Mouse (Mus musculus) CD4-positive naive resting alpha-beta T cell, adult 76 days (primary cell): ENCODE measurements around the gene Pcyt2. TPM values are rescaled to one million over a fixed set of nuclear protein-coding genes. Genes with fewer than 3 reads are reported as not detected.

ENCODE experiments used
- total RNA-seq: library from RNA; stranded (reverse); gene quantifications from one replicate; pipeline ENCODE4 v1.2.4, GENCODE M21; 2023

Pcyt2 gene
- 152 TPM for total RNA-seq

DNA sequence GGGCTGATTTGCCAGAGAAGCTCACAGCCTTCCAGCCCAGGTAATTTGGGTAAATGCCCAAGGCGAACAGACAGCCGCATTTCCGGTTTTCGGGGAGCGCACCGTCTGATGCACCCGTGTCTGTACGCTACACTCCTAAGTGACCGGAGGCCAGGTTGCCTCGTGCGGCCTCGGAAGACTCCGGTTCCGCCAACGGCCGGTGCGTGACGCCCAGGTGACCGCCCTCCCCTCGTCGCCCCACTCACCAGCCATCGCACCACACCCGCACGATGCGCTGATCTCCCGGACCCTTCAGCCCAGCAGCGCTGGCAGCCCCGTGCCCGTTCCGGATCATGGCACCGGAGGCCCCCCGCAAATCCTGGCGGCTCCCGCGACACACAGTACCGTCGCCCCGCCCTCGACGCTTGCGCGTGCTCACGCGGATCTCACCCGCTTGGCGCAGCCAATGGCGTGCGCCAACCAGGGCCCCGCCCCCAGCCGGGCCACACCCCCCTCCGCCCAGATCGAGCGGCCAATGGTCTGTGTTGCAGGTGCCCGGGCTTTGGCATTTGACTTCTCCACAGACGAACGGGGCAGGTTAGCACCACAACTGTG lies at the start of gene Pcyt2:
Gene Pcyt2 (minus strand): TSS at position 418 of the 594 bp plus-strand sequence.

DNA sequence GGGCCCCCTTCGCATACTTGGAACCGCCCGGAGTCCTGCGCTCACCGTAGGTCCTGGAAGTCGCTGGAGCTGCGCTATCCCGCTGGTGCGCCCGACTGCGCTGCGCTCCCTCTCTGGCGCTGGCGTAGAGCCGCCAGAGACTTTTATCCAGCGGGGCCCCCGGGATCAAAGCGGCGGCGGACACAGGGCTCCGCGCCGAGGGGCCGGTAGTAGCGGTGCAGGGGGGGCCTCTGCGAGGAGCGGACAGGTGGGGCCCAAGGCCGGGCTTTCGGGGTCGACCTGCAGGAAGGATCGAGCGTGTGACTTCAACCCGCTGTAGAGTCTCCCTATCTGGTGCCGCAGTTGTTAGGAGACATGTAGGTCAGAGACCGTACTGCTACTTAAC lies 43.3 kb upstream of the Pcyt2 start, which contains the start of gene Notum:
Gene Notum (minus strand): TSS at position 100 of the 385 bp plus-strand sequence.

DNA sequence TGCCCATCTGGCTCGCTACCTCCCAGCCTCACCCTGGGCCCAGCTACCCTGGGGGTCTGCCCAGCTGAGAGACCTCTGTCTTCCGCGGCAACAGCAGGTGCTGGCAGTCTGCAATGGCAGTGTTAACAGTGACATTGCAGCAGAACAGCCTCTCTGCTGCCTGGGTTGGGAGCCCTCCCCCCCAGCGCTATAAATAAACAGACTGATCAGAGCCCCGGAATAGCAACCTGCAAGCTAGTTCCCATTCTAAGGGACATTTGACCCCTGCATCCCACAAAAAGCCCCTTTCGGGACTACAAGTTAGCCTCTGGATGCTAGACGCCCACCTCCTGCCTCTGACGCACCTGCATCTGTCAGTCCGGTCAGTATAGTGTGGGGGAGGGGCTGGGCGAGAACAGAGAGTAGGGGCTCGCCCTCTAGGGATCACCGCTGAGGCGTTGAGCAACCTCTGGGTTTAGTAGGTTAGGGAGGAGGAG lies 30.3 kb upstream of the Pcyt2 start, which contains the start of gene Myadml2:
Gene Myadml2 (minus strand): TSS at position 158 of the 476 bp plus-strand sequence.

DNA sequence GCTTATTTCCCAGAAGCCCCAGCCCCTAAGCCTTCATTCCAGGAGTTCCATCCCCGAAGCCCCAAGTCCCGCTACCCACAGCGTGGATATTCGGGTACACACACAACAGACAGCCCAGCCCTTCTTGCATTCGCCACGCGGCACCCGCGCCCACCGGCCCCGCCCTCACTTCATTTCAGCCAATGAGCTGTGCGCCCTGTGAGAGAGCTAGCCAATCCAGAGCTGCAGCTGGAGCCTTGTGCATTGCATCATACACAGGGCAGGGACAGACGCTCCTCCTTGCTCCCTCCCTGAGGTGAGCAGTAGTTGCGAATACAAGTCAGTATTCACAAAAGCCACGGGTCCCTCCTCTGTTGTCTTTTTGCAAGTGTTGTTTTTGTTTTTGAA lies 25.9 kb upstream of the Pcyt2 start, which contains the start of gene Pycr1:
Gene Pycr1 (minus strand): TSS at position 169 of the 387 bp plus-strand sequence.

DNA sequence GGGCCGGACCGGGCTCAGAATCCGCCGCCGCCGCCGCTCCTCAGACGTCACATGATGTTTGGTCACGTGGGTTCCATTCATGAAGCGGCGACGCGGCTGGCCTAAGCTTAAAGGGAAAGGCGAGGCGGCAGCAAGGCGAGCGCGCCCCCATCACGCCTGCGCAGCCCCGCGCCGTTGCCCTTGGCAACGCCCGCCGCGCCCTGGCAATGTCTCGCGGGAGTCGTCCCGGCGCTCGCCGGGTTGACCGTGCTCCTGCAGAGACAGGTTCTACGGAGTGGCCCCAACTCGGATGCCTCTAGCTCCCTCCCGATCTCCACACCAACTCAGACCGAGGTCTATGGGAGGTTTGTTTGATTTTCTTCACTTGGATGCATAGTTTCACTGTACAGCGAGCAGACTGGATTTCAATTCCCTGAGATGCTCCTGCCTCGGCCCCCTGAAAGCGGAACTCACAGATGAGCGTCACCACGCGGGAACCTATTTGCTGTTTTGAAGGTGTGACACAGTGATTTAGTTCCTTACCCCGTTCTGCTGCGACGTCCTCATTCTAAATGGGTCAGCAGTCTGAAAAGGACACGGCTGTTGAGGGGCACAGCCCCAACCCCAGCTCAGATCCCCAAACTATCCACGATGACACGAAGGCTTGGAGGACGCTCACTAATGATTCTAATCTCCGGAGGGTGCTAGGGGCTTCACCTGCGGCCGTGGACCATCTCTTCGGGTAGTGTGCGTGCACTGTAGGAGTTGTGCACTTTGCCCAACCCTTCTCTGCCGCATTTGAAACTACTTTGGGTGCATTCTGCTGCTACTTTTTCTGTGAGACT lies 16.0 kb upstream of the Pcyt2 start, which contains the start of gene Mafg:
Gene Mafg (minus strand): TSS at position 81 of the 824 bp plus-strand sequence.

DNA sequence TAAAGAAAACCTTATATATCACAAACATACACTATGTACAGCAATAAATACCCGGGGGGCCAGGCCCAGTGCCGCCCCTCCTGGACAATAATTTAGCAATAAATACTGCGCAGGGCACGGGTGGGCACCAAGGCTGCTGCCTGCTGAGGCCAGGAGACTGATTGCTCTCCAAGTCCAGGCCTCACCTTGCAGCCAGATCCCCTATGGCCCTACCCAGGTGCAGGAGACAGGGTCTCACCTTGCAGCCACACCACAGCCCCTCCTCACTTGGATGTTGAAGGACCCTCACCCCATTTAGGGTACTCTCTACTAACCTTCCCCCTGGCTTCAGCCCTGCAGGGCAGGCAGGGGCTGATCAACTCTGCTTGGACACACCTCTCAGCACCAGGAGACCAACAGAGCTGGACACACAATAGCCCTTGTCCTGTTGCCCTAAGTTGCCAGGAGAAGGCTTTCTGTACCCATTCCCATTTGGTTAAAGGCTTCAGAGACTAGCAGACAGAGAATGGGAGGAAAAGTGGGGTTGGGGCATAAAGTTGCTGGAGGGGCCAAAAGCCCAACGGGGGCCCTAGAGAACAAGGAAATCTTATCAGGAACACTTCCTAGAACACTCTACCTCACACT lies 7.5 kb upstream of the Pcyt2 start, which contains the start of gene Sirt7:
Gene Sirt7 (minus strand): TSS at position 89 of the 624 bp plus-strand sequence.

DNA sequence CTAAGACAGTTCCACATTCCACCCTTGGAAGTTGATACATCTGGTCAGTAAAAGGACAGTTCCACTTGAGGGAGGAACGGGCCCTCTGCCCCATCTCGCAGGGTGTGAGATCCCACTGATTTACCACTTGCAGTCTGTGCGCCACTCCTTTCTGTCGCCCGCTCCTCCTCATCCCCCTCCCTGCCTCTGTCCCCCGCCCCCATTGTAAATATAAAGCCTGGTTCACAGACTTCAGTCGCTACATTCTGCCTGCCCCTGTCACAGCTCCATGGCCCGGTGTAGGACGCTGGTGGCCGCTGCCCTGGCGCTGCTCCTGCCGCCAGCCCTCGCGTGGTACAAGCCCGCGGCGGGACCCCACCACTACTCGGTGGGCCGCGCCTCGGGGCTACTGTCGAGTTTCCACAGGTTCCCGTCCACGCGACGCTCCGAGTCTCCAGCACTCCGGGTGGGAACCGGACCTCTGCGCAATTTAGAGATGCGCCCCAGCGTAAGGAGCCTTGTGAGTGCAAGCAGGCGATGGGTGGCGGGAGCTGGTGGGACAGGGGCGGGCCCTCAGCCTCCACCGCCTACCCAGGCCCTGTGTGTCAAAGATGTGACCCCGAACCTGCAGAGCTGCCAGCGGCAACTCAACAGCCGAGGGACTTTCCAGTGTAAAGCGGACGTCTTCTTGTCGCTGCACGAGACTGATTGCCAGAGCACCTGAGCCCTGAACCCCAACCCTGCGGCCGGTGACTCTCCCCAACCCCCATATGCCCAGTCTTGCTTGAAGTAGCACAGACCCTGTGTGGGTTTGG lies 9.3 kb downstream of the Pcyt2 start, which contains the start of gene Npb:
Gene Npb (plus strand): TSS at position 237 of the 794 bp plus-strand sequence.

DNA sequence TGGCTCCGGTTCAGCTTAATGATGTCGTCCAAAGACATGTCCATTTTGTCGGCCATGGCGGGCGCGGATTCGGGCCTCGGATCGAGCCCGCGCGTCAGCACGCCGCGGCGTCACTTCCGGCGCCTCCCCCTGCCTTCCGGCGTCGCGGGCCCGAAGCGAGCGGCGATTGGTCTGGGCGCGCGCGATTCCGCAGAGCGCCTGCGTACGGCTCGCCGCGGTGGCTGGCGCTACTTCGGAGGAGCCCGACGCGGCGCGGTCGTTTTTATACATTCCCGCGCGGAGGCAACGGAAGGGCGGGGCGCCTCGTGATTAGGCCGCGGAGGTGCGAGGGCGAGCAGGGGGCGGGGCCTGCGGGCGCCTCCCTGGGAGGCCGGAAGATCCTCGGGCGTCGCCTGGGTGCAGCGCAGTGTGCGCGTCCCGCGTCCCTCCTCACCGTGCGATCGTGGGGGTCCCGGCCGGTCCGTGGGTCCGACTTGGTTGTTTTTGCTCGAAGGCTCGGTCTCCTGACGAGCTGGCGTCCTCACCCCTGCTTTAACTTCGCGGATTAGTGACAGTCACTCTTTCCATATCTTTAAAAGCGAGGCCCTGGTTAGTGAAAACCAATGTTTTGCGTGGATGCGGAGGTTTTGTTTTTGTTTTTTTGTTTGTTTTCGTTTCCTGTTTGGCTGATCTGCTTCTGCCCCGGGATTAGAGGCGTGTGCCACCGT lies 19.3 kb downstream of the Pcyt2 start, which contains the start of the genes Alyref and Anapc11:
Gene Alyref (minus strand): TSS at position 83 of the 707 bp plus-strand sequence.
Gene Anapc11 (plus strand): TSS at position 139 of the 707 bp plus-strand sequence.

DNA sequence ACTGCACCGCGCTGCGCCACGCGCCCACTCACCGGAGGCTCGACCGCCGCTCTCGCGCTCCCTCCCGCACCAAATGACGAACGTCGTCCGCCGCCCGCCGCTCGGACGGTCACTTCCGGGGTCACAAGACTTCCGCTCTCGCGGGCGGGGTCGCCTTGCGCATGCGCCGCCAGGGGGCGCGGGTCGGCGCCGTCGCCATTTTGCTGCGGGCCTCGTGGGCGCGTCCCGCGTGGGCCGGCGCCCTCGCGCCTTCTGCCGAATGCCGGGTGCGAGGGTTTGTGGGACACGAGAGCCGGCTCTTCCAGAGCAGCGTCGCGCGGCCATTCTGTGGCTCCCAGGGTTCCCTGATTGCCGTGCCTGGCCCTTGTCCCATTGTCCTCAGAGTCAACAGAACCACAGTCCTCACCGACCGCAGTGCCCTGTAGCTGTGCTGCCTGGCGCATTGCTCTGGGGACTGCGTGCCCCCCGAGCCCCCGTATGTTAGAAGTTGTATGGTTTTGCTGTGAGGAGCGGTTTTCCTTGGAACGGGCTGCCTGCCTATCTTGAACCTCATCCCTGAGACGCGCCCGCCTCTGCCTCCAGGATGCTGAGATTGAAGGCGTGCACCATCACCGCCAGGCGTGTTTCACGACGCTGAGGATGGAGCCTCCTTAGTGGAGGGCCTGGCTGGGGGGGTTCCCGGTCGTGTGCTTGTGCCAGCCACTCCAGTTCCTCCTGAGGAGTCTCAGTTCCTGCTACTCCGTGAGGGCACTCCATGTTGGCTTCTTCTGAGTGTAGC lies 36.1 kb downstream of the Pcyt2 start, which contains the start of gene Arhgdia:
Gene Arhgdia (minus strand): TSS at position 135 of the 778 bp plus-strand sequence.

DNA sequence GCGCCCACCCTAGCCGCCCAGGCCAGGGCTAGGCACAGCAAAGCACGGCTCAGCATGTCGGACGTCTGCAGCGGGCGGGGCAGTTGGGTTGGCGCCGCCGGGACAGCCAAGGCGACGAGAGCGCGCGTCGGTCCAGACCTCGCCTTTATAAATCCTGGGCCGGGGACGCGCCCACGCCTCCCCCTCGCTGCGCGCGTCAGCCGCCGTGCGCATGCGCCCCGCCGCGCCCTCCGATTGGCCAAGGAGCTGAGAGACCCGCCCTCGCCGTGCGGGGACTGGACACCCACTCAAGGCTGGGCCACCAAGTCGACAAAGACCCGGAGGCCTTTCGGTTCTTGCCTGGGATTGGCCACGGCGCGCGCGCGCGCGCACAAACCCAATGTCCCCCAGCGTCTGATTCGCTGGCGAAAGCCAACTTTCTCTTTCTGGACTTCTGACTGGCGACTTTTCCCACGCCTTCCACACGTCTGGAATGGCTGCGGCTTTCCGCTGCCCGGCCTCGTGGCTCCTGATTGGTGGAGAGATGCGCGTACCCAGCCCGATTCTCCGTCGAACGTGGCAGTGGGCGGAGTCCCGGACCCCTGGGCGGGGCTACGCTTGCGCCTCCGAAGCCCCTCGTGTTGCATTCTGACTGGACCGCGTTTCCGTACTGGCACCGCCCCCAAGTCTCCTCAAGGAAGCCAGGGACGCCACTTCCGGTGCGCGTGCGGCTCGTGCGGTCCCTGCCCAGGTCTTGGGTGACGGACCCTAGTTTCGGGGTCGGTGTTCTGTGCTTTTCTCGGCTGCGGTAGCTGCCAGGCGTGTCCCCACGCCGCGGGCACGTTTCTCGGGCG lies 44.8 kb downstream of the Pcyt2 start, which contains the start of gene P4hb:
Gene P4hb (minus strand): TSS at position 502 of the 833 bp plus-strand sequence.

Other genes starting within 250 kb of the Pcyt2 start
- gene Faap100, start 239.2 kb downstream of the Pcyt2 start, total RNA-seq, result 25.7 TPM
- 58.8 TPM for gene Nploc4, start 180.2 kb downstream of the Pcyt2 start, total RNA-seq
- 57.3 TPM for gene Tspan10, start 175.3 kb downstream of the Pcyt2 start, total RNA-seq
- 0.67 TPM for gene Pde6g, start 164.4 kb downstream of the Pcyt2 start, total RNA-seq
- 3.7 TPM for gene Oxld1, start 159.9 kb downstream of the Pcyt2 start, total RNA-seq
- gene Ccdc137, start 159.8 kb downstream of the Pcyt2 start, total RNA-seq, result 35.0 TPM
- gene Arl16, start 150.3 kb downstream of the Pcyt2 start, total RNA-seq, result 12.6 TPM
- gene Mrpl12, start 133.3 kb downstream of the Pcyt2 start, total RNA-seq, result 32.6 TPM
- gene Slc25a10, start 126.1 kb downstream of the Pcyt2 start, total RNA-seq, result 9.1 TPM
- gene Gcgr, start 87.2 kb downstream of the Pcyt2 start, total RNA-seq, result not detected
- 37.9 TPM for gene Mcrip1, start 68.2 kb downstream of the Pcyt2 start, total RNA-seq
- gene Ppp1r27, start 66.8 kb downstream of the Pcyt2 start, total RNA-seq, result not detected
- 114 TPM for gene P4hb, start 44.7 kb downstream of the Pcyt2 start, total RNA-seq
- 372 TPM for gene Arhgdia, start 36.3 kb downstream of the Pcyt2 start, total RNA-seq
- gene Alyref, start 19.6 kb downstream of the Pcyt2 start, total RNA-seq, result 104 TPM
- gene Anapc11, start 19.5 kb downstream of the Pcyt2 start, total RNA-seq, result 57.5 TPM
- 6.0 TPM for gene Npb, start 9.5 kb downstream of the Pcyt2 start, total RNA-seq
- 96.6 TPM for gene Sirt7, start 7.3 kb upstream of the Pcyt2 start, total RNA-seq
- gene Mafg, start 15.7 kb upstream of the Pcyt2 start, total RNA-seq, result 53.1 TPM
- 2.8 TPM for gene Pycr1, start 25.8 kb upstream of the Pcyt2 start, total RNA-seq
- gene Myadml2, start 30.2 kb upstream of the Pcyt2 start, total RNA-seq, result not detected
- gene Notum, start 43.2 kb upstream of the Pcyt2 start, total RNA-seq, result not detected
- gene Aspscr1, start 55.0 kb upstream of the Pcyt2 start, total RNA-seq, result 106 TPM
- 18.0 TPM for gene Cenpx, start 95.8 kb upstream of the Pcyt2 start, total RNA-seq
- gene Lrrc45, start 96.0 kb upstream of the Pcyt2 start, total RNA-seq, result 31.1 TPM
- gene Rac3, start 103.5 kb upstream of the Pcyt2 start, total RNA-seq, result 1.1 TPM
- 3.0 TPM for gene Dcxr, start 109.3 kb upstream of the Pcyt2 start, total RNA-seq
- not detected for gene Cbr2, start 114.2 kb upstream of the Pcyt2 start, total RNA-seq
- 22.0 TPM for gene Hmga1b, start 144.9 kb upstream of the Pcyt2 start, total RNA-seq
- gene Rfng, start 166.3 kb upstream of the Pcyt2 start, total RNA-seq, result 12.3 TPM
- gene Gps1, start 166.3 kb upstream of the Pcyt2 start, total RNA-seq, result 56.1 TPM
- gene Dus1l, start 178.5 kb upstream of the Pcyt2 start, total RNA-seq, result 51.9 TPM
- 142 TPM for gene Fasn, start 206.6 kb upstream of the Pcyt2 start, total RNA-seq